Mouse (Mus musculus): Measurements from ENCODE around the gene Hoxc13. TPM values are rescaled to one million over a fixed set of nuclear protein-coding genes. Genes with fewer than 3 reads are reported as not detected.

Gene Hoxc13
- total and polyA plus RNA-seq, 3 experiments, result not detected

DNA sequence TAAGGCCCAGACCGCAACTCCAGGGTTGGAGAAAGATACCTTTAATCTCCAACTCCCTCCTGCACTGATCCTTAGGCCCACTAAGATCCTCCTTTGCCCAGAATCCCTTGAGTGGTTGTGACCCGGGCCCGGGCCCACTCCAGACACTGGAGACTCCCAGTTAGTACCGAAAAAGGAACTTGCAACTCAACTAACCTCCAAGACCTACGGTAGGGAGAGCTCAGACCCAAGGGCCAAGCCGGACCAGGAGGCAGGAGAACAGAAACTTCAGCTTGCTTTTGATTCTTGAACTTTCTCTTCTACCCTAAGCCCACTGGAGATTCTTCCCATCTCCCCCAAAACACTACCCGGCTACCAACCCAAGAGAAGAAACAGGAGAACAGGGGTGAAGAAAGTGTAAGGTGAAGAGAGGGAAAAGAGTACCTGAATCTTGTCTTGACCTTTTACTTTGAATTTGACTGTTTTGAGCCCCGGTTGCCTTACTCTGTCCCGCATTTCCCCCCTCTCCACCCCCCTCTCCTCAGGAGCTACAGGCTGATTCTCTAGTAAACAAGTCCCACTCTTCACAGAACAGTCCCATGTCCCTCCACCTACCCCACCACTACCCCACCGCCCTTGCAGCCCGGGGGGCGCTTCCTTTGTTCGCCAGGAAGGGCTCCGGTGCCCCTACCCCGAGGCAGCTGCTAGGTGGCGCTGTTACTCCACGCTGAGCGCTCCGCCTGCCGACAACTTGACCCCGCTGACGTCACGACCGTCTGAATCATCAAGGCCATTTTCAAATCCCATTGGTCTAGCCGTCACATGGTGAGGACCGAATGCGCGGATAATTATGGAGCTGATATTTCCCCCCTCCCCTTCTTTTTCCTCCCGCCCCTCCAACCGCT, 45.2 kb downstream of the Hoxc13 start:
- Histone ChIP-seq H3K9me3 (replicated peaks; ENCODE audit: insufficient read depth, low read length) (no peaks in the 10 kb centered on the region), H3K36me3 (ENCODE audit: control insufficient read depth in 1 of 2, insufficient read depth in 2 of 2, low read length in 2 of 2) (peaks cover 0 to 18% of the 10 kb centered on the region in 2 experiments; a peak in 2 of 4 replicates), H3K4me3 (ENCODE audit: control insufficient read depth in 1 of 2, insufficient read depth in 1 of 2, low read depth in 2 of 2, low read length in 2 of 2) (peak overlapping the region; percentile 84 to 97), H3K4me1 (ENCODE audit: control insufficient read depth in 1 of 2, insufficient read depth in 2 of 2, low read length in 2 of 2) (peaks cover 12 to 17% of the 10 kb centered on the region in 2 experiments), H3K9ac (ENCODE audit: control insufficient read depth, low read depth, low read length, poor library complexity, severe bottlenecking) (peak overlapping the region; percentile 93), H3K27me3 (ENCODE audit: control insufficient read depth in 1 of 2, insufficient read depth in 2 of 2, low read length in 2 of 2) (peaks cover 12 to 22% of the 10 kb centered on the region in 2 experiments), H3K79me2 (ENCODE audit: control insufficient read depth, insufficient read depth, low read length, poor library complexity) (peaks cover 29% of the 10 kb centered on the region), H3K27ac (ENCODE audit: control insufficient read depth, low read depth, low read length) (peak overlapping the region; percentile 25; the same call in 1 of the 2 replicates)
- peak; percentile 100 for DNase-seq (ENCODE audit: low read depth, low spot score)
- peak; percentile 60 for TF ChIP-seq TCF12 (IDR thresholded peaks at IDR 0.05; ENCODE audit: low read depth, low read length)
- no peak for TF ChIP-seq CHD2 (IDR thresholded peaks at IDR 0.05; ENCODE audit: low read length)
- peak; percentile 59; the same call in 1 of the 2 replicates for TF ChIP-seq BHLHE40 (IDR thresholded peaks at IDR 0.05; ENCODE audit: borderline replicate concordance, low read depth, low read length)
- TF ChIP-seq POLR2A (IDR thresholded peaks at IDR 0.05; ENCODE audit: control insufficient read depth in 1 of 2, insufficient read depth in 1 of 2, low read depth in 1 of 2, low read length in 2 of 2, poor library complexity in 1 of 2), result peak in 1 of 2 experiments; percentile 7; a peak in 1 of 4 replicates
- no peak for TF ChIP-seq TAL1 (IDR thresholded peaks at IDR 0.05; ENCODE audit: low read length)
- no peak for TF ChIP-seq E2F4 (IDR thresholded peaks at IDR 0.05; ENCODE audit: borderline replicate concordance, low read depth, low read length)
- TF ChIP-seq MYC (IDR thresholded peaks at IDR 0.05; ENCODE audit: low read depth, low read length), result peak; percentile 80
- no peak for TF ChIP-seq MAFK (IDR thresholded peaks at IDR 0.05; ENCODE audit: borderline replicate concordance, low read depth, low read length)
- peak; percentile 95 for TF ChIP-seq USF1 (IDR thresholded peaks at IDR 0.05; ENCODE audit: low read depth, low read length)
- TF ChIP-seq MYB (IDR thresholded peaks at IDR 0.05; ENCODE audit: low read depth, low read length), result no peak
- no peak for TF ChIP-seq ZKSCAN1 (IDR thresholded peaks at IDR 0.05; ENCODE audit: low read depth, low read length)
- peak; percentile 74; the same call in 1 of the 2 replicates for TF ChIP-seq ETS1 (IDR thresholded peaks at IDR 0.05; ENCODE audit: low read depth, low read length)
- TF ChIP-seq RCOR1 (IDR thresholded peaks at IDR 0.05; ENCODE audit: low read depth, low read length), result no peak
- peak; percentile 100 for TF ChIP-seq RAD21 (IDR thresholded peaks at IDR 0.05; ENCODE audit: low read depth, low read length)
- TF ChIP-seq UBTF (IDR thresholded peaks at IDR 0.05; ENCODE audit: borderline replicate concordance, insufficient read depth, low read depth, low read length), result no peak
- peak; percentile 84; the same call in 1 of the 2 replicates for TF ChIP-seq SIN3A (IDR thresholded peaks at IDR 0.05; ENCODE audit: low read length)
- TF ChIP-seq MAZ (IDR thresholded peaks at IDR 0.05; ENCODE audit: low read depth, low read length), result no peak; the same call in 1 of the 2 replicates
- TF ChIP-seq CHD1 (IDR thresholded peaks at IDR 0.05; ENCODE audit: low read depth, low read length), result no peak
- no peak for TF ChIP-seq ZMIZ1 (IDR thresholded peaks at IDR 0.05; ENCODE audit: low read depth, low read length)
- no peak for TF ChIP-seq TBP (IDR thresholded peaks at IDR 0.05; ENCODE audit: low read depth, low read length)
- TF ChIP-seq HCFC1 (IDR thresholded peaks at IDR 0.05; ENCODE audit: low read depth, low read length), result peak; percentile 77
- TF ChIP-seq MAX (IDR thresholded peaks at IDR 0.05; ENCODE audit: low read length), result peak; percentile 80
- peak; percentile 28; the same call in 1 of the 2 replicates for TF ChIP-seq GATA1 (IDR thresholded peaks at IDR 0.05; ENCODE audit: low read depth, low read length)
- TF ChIP-seq SMC3 (IDR thresholded peaks at IDR 0.05; ENCODE audit: low read depth, low read length), result peak; percentile 89
- TF ChIP-seq EP300 (IDR thresholded peaks at IDR 0.05; ENCODE audit: low read depth in 1 of 2, low read length in 2 of 2), result peak in 1 of 2 experiments; percentile 35; a peak in 1 of 4 replicates
- TF ChIP-seq KAT2A (conservative IDR thresholded peaks at IDR 0.05; ENCODE audit: low read depth, low read length), result 0 out of 2 replicates have a peak, but pooled peaks have one; percentile 28
- TF ChIP-seq NELFE (IDR thresholded peaks at IDR 0.05; ENCODE audit: low read depth, low read length), result no peak
- no peak for TF ChIP-seq POLR2AphosphoS2 (IDR thresholded peaks at IDR 0.05; ENCODE audit: low read length)
- no peak for TF ChIP-seq MEF2A (IDR thresholded peaks at IDR 0.05; ENCODE audit: extremely low read depth, insufficient replicate concordance, low read depth, low read length, poor library complexity, severe bottlenecking)
- peak; percentile 53 for TF ChIP-seq ELF1 (IDR thresholded peaks at IDR 0.05; ENCODE audit: low read depth, low read length)
- TF ChIP-seq USF2 (IDR thresholded peaks at IDR 0.05; ENCODE audit: borderline replicate concordance in 1 of 2, insufficient read depth in 1 of 2, low read depth in 1 of 2, low read length in 2 of 2), result peak in 1 of 2 experiments; percentile 74; a peak in 1 of 4 replicates
- peak; percentile 77; the same call in 1 of the 2 replicates for TF ChIP-seq MXI1 (IDR thresholded peaks at IDR 0.05; ENCODE audit: low read depth, low read length)
- peak; percentile 35; the same call in 1 of the 2 replicates for TF ChIP-seq NRF1 (IDR thresholded peaks at IDR 0.05; ENCODE audit: insufficient read depth, low read depth, low read length, poor library complexity, severe bottlenecking)
- TF ChIP-seq CTCF (IDR thresholded peaks at IDR 0.05 in 2 of 3, conservative IDR thresholded peaks at IDR 0.05 in 1 of 3; ENCODE audit: control insufficient read depth in 1 of 3, insufficient read depth in 1 of 3, low read depth in 2 of 3, low read length in 3 of 3, poor library complexity in 1 of 3, severe bottlenecking in 1 of 3), result peak; percentile 94 to 100 (median 100)

Data from MEL (cell line).